Mouse (Mus musculus) left cerebral cortex, postnatal 10 days (tissue): Measurements from ENCODE around the gene Kansl1. TPM values are rescaled to one million over a fixed set of nuclear protein-coding genes. Genes with fewer than 3 reads are reported as not detected.

Source experiments
- DNase-seq, 2 experiments: peaks; one replicate each; pipeline ENCODE4 v3.0.0; 2021 to 2022; ENCODE audit warnings: low spot score in 2 of 2, mixed read lengths in 1 of 2; ENCODE audit errors: extremely low spot score in 1 of 2
- intact Hi-C: fragments of 180-260 bp; cut with DNase I; formaldehyde crosslinking; loops from one replicate; pipeline ENCODE4 v1.15.1; 2025
- total RNA-seq, 2 experiments: library from RNA; stranded (reverse); gene quantifications; 2 replicates each; pipeline ENCODE4 v1.2.3; 2021

Kansl1 gene
- total RNA-seq, 2 experiments from 2014 or later: 67.0 to 67.8 TPM

DNA sequence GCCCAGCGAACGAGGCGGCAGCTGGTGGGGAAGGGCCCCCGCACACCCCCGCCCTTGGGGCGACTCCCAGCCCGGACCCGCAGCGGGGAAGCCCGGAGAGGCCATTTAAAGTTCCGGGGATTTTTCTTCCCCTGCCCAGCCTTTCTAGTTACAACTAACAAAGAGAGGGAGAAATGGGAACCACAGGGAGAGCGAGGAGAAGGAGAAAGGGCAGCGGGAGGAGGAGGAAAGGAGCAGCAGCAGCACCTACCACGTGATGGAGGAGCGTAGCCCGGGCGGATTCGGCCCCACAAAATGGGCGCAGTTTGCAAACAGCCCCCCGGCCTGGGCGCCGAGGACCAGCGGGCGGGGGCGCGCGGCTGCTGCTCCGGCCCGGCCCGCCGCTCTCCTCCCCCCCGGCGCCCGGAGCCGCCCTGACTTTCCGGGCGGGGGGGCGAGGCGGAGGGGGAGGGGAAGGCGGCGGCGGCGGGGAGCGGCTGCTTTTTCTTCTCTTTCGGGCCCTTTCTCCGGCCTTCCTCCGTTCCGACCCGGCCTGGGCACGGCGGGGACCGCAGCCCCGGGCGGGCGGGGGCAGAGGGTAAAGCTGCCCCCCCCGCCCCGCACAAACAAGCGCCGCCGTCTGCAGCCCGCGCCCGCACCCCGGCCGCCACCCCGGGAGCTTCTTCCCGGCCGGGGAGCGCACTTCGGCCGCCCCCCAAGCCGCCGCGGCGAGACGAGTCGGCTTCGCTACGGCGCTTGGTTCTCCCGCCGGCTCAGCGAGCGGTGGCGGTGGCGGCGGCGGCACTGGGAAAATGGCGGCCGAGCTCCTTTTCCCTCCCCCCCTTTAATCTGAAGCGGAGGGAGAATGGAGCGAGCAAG, 27.0 kb downstream of the Kansl1 start:
- intact Hi-C loops: loop anchor here (5.0 kb wide), 1 partner anchor 94 kb away; no protein-coding TSS in a partner anchor
- DNase-seq: peak; percentile 77 to 86

DNA sequence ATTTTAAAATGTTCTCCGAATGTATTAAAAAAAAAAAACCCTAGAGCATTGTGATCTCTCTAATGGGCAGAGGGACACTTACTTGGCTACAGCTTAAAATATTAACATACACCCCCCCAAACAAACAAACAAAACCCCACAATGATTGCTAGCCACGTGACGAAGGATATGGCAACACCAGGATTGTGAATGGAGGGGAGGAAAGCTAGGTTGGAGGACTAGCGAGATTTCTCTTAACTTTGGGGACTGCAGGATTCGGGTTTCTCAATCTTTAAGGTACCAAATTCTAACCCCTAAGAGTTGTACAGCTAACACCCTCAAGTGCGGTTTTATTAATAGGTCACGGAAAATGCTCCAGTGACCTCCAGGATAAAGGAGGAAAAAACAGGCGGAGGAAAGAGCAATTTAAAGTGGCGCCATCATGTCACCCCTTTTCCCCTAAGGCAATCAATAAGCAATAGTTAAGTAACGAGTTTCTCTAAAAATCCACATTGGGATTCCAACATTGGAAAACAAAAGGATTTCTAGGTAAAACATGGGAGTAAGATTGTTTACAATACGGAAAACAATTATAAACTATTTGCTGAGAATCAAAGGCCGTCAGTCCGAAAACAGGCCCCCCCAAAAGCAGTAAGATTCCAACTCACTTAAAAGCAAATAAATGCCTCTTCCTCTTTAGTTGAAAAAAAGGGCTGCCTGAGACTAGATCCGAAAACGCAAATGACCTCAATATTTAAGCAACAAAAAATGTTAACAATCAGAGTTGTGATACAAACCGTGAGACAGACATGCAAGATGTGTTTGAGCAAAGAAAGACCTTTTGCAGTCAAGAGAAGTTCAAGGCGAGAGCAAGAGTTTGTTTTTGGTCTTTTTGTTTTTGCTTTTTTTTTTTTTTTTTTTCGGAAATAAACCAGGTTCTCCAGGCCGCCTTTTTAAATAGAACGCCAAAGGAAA, 27.9 kb downstream of the Kansl1 start:
- no peak for DNase-seq
- intact Hi-C loops: loop anchor here (5.0 kb wide), 1 partner anchor 93 kb away; no protein-coding TSS in a partner anchor

DNA sequence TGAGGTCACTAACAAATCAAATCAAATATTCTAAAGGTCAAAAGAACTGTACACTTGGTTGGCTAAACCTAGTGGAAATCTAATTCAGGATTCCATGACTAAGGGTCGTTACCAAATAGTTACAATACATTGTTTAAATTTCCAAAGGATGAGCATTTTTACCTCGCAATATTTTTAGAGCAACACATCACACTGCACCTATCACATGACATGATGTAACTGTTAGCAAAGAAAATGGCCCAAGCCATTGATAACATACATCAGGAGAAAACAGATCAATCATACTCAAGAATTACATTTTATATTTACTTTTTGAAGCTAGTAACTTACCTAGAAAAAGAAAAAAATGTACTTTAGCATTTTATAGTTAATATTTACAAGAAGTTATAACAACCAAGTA, 29.0 kb downstream of the Kansl1 start:
- DNase-seq: no peak
- intact Hi-C loops: loop anchor here (5.0 kb wide), 1 partner anchor 92 kb away; no protein-coding TSS in a partner anchor

DNA sequence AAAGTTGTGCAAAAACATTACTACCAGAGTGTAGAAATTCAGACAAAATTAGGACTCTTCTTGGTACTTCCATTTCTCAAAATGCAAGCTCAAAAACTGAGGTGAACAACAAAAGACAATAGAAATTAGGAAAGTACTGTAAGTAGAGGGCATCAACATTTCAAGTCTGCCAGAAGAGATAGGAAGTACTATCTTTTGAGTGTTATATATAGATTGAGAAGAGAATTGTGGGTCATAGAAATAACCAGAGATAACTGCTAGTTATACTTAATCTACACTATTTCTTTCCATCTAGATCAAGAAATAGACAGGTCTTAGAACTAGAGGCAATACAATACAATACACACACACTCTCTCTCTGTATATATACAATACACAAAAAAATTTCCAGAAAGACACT, 30.2 kb downstream of the Kansl1 start:
- intact Hi-C loops: no loop called here
- no peak for DNase-seq

DNA sequence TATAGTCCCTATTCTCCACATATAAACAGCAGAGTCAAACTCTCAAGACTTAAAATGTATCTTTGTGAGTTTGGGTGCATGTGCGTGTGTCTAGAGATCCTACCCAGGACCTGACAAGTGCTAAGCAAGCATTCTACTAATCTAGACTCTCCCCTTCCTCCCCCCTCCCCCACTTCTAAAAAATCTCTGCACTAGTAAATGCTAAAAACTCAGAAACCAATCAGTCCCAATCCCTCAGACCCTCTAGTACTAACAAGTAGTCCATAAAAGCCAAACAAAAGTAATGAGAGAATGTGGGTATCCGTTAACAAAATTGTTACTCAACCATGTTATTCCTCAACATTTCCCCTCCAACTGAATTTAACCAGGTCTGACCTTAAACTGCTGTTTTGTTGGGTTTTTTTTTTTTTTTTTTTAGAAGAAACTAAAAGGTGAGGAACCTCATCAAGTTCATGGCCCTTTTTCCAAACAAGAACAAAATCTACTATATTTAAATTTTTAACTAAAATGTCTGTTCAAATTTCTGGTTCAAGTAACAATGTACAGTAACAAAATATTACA, 32.2 kb downstream of the Kansl1 start:
- DNase-seq: no peak
- intact Hi-C loops: no loop called here

DNA sequence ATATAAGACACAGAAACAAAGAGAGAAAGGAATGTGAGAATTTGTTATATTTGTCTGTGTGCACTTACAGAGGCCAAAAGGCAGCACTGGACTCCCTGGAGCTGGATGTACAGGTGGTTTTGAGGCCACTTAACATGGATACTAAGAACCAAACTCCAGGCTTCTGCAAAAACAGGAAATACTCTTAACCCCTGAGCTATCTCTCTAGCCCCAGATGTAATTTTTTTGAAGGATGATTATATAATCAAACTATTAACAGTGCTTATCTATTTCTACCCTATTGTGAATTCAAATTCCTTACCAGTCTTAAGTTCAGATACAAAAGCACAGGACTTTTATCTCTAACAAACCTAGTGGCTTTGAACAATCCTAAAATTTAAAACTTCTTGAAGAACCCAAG, 32.9 kb downstream of the Kansl1 start:
- no peak for DNase-seq
- intact Hi-C loops: no loop called here

DNA sequence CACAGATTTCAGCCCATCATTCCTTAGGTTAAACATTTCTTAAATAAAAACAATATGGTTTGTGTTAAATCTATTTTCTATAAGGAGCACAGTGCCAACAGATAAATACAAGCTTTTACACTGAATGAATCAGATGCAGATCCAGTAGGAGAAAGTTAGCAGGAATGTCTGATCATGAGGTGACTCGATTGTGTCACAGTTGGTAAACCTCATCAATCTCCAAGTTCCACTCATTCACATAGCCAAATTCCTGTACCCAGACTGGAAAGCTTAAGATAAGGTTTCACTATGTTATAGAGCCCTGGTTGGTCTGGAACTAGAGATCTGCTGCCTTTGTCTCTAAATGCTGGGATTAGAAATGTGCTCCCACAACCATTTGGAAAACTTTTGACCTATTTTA, 33.5 kb downstream of the Kansl1 start:
- intact Hi-C loops: no loop called here
- DNase-seq: no peak

DNA sequence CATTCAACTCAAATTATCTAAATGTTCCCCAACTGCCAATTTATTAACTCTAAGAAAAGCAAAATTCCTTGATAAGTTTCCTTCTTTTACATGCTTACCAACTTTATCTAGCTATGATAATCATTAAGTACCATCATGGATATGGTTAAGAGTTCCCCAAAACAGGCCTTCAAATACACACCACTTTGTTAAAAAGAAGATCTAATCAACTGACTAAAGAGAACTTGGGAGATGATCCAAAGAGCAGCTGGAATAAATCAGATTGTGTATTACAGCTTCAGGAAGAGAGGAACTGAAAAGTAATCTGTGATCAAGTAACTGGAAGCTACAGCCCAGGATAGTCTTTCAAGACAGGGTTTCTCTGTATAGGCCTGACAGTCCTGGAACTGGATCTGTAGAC, 36.4 kb downstream of the Kansl1 start:
- intact Hi-C loops: no loop called here
- DNase-seq: no peak

DNA sequence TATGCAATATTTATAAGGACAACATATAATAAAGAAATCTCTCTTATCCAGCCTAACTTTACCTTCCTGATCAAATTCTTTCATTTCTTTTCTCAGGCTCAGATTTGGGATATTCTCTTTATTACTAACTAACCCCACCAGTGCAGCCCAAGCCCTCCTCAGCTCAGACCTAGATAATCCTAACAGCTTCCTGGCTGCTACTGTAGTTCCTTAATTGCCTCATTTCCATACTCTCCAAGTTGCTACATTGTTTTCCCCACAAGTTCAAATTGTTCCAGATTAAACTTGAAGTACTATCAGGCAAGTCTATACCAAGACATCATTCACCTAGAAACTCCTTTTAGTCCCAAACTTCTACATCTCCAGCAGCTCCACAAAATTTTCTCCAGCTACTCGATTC, 36.9 kb downstream of the Kansl1 start:
- intact Hi-C loops: no loop called here
- no peak for DNase-seq

DNA sequence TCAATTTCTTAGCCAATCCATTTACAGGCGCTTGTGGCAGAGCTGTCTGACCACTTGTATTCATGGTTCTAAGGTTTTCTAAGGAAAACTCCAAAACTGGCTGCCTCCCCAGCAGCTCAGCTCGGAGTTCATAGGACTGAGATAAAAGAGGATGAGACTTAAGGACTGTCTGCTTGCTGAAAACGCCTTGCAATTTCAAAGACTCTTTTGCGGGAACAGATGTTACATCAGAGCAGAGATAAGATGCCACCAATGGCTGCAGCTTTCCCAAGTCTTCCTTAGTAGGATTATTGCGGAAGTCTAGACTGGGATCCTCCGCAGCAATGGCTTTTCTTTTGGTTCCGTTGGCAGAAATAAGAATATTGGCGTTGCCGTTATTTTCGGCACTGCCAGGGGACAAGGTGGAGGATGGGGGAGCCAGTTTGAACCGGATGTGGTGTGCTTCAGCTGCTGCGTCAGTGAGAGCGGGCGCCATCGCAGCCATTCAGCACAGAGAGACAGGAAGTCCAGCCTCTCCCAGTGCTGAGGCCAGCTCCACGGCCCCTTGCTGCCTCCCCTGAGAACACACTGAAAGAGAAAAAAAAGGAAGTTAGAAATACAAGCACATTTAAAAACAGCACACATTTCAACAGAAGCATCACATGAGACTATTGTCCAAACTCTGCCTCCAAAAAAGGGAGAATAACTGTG, 43.8 kb downstream of the Kansl1 start:
- intact Hi-C loops: no loop called here
- peak; percentile 23 to 47 for DNase-seq

DNA sequence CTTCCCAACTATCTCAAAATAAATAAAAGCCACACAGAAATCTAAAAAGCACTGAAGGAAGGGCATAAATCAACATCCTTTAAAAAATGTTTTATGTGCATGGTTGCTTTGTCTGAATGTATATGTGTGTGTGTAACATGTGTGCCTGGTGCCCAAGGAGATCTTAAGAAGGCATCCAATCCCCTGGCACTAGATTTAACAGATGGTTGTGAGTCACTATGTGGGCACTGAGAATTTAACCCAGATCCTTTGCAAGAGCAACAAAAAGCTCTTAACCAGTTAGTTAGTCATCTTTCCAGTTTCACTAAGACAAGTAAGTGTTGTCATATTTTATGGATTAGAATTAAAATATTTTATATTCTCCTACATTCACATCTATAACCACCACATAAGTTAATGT, 56.4 kb downstream of the Kansl1 start:
- intact Hi-C loops: no loop called here
- DNase-seq: no peak

DNA sequence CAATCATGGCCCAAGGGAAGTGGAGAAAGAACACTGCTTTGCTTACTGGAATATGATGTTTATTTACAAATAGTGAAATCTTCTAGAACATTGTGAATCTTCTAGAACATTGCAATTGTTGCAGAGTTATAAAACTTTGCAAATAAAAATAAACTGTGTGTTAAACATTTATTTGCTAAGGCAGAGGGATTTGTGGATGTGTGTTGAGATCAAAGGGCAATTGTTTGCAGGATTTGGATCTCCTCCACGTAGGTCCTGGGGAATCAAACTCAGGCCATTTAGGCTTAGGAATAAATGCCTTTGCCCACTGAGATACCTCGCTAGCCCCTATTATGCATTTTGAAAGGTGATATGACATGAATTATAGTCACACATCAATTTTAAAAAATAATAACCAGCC, 61.3 kb downstream of the Kansl1 start:
- DNase-seq: no peak
- intact Hi-C loops: no loop called here

DNA sequence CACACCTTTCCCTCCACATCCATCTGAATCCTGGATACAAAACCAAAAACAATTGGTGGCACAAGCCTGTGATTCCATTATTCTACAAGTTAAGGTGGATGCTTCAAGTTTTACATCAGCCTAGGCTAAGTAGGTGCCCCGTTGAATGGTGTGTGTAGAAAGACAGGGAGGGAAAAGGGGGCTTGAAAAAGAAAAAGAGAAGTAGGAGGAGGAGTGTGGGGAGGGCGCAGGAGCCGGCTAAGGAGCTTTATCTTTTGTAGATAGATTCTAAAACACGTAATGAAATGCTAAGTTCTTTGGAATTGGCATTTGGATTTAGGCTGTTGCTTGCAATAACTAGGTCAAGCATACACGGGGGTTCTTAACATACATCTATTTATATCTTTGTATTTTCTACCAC, 67.7 kb downstream of the Kansl1 start:
- no peak for DNase-seq
- intact Hi-C loops: no loop called here

DNA sequence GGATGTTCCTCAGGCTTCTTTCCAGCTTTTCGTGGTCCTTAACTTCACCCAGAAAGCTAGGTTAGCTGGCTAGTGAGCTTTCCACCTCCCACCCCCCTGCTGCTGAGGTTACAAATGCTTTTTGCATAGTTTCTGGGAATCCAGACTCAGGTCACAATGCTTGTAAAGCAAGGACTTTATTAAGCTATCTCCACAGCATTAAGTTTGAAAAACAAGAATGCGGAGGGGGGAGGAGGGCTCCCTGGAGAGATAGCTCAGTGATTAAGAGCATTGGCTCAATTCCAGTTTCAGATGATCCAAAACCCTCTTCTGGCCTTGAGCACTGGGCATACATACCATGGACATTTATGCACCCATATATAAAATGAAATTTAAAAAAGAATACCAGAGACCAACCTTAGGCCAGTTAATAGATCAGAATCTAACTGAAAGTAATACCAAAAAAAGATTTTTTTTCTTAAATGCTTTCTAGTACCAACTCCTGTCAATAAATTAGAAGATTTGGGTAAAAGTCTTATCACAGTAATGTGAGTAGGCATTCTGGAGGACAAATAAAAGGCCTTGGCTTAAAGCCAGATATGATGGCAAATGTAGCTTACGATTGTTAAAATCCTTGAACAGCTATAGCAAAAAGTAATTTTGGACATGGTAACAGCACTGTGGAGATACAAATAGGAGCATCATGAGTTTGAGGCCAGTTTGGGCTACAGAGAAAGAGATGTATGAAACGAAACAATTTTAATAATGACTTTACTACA, 69.0 kb downstream of the Kansl1 start:
- intact Hi-C loops: no loop called here
- no peak for DNase-seq

DNA sequence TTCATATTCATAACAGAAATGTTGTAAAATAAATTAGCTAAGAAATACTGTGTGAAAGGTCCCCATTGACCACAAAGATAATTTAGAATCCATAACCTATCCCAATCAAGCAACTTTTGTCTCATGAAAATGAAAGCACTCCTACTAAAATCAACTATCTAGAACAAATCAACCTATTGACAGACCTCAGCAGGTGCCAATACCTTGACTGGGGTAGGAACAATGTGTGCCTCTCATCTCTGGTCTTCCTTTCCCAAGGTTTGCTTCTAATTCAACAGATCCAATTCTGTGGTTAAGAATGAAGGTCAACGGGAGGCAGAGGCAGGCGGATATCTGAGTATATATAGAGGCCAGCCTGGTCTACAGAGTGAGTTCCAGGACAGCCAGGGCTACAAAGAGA, 73.0 kb downstream of the Kansl1 start:
- DNase-seq: no peak
- intact Hi-C loops: no loop called here

DNA sequence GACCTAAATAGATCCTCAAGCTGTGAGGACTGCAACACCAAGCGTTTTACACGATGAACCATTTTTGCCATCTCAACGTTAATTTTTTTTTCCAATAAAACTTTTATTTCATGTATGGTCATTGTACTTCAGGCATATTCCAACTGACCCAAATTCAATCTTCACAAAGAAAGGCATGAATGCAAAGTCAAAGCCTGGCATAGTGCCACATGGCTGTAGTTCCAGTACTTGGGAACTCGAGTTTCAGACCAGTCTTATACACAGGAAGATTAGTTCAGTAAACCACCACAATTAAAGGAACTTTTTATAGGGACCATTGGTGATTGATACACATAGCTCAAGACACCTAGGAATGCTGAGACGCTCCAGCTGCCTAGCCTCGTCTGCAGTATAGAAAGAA, 75.5 kb downstream of the Kansl1 start:
- intact Hi-C loops: no loop called here
- DNase-seq: peak; percentile 12 to 28

DNA sequence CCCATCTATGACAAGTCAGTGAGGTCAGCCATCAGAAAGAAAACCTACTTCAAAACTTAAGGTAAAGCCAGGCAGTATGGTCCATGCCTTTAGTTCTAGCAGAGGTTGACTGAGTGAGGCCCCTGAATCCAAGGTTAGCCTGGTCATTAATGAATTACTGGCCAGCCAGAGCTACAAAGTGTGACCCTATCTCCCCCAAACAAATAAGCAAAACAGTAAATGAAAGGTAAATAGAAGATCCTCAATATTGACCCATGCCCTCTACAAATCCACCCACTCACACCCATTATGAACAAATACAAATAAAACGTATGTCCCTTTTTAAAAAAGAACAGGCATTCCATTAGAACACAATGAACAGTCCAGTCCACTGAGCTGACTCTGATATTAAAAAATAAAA, 76.5 kb downstream of the Kansl1 start:
- intact Hi-C loops: no loop called here
- DNase-seq: no peak

DNA sequence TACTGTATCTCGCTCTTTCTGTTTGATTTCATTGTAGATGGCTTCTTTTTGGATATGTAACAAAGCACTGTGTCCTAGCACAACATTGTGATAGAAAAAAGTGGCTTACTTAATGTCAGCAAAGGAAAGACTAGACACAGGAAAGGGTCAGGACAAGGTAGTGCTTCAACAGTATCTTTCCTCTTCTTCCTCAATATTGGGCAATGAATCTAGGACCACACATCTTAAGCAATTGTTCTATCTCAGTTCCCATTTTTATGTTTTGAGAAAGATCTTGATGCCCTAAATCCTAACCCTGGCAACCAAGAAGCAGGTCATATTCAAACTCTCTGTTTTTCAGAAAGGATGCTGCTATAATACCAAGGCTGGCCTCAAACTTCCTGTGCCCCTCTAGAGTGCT, 81.4 kb downstream of the Kansl1 start:
- no peak for DNase-seq
- intact Hi-C loops: no loop called here
